Mouse (Mus musculus): ENCODE measurements around the gene Mtx1. TPM values are rescaled to one million over a fixed set of nuclear protein-coding genes. Genes with fewer than 3 reads are reported as not detected.

Mtx1 gene
- total RNA-seq, 2 experiments from 2014 or later = 60.3 to 61.5 TPM

- DNase-seq = peak; percentile 96 to 97
Observed at GRCm38 (mm10) chr3:89213803-89214530, 12.9 kb downstream of the Mtx1 start.

GRCm38 (mm10) chr3:89210731-89211130, 16.2 kb downstream of the Mtx1 start:
- peak in 1 of 2 experiments; percentile 50 for DNase-seq

GRCm38 (mm10) chr3:89210162-89210561, 16.7 kb downstream of the Mtx1 start:
- no peak for DNase-seq

DNA sequence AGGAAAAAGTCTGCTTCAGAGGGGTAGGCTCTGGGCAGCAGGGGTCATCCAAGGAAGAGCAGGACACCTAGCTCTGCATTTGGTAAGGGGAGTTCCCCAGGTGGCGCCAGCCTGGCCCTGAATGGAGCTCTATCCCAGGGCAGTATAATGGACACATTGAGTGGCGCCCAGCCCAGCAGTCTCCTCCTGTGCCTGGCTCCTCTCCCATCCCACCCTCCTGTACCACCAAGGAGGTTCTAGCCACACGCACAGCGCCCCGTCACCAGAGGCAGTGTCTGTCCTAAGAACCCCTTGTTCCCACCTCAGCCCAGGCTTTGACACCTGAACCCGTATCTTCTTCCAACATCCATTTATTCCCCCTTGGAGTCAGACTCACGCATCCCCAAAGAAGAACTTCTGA, 17.2 kb downstream of the Mtx1 start:
- no peak for DNase-seq

DNA sequence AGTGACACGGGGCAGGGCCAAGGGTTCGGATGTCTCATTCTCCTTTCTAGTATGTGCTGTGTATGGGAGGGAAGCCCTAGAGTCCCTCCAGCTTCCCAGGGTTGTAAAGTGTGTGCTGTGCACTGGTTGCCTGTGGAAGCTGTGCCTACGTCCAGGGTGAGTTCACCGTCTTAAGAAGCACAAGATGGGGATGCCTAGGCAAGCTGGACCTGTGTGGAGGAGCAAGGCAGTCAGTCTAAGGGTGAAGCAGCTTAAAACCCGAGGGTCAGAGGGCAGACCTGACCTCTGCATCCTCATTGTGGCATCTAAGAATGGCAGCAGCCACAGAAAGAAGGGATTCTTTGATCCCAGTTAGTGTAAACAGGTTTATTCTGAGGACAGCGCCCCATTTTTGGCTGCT, 18.2 kb downstream of the Mtx1 start:
- DNase-seq = no peak

DNA sequence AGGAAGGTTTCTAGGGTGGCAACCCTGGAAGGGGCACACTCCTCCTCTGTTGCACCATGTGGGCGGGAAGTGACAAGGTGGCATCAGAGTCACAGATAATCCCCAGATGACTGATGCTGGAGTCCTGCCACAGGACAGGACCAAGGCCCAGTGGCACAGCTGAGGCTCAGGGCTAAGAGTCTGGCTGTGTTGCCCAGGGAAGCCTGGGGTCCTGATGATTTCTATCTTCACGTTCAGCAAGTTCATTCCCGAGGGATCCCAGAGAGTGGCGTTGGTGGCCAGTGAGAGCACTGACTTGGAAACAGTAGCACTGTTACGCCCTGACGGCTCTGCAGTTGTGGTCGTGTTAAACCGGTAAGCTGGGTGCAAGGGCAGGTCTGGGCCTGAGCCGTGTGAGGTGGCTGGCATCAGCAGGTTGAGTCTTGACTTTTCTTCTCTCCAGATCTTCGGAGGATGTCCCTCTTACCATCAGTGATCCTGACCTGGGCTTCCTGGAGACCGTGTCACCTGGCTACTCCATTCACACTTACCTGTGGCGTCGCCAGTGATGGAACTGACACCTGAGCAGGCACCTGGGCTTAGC, 18.7 kb downstream of the Mtx1 start:
- no peak for DNase-seq

DNA sequence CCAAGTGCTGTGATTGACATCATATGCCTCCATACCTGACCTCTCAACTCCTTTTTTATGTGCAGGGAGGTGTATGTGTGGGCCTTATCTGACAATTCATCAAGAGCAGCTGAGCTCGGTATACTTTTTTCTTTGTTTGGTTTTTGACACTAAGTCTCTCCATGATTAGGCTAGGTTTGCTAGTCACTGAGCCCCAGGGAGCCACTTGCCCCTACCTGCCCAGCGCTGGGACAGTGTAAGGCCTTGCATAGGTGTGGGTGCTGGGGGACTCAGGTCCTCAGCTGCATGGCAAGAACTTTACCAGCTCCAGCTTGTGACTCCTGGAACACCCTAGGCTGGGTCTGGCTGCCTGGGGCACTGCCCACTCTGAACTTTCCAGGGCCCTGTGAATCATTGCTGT, 20.2 kb downstream of the Mtx1 start:
- no peak for DNase-seq

GRCm38 (mm10) chr3:89206079-89206478, 20.8 kb downstream of the Mtx1 start:
- DNase-seq = no peak

DNA sequence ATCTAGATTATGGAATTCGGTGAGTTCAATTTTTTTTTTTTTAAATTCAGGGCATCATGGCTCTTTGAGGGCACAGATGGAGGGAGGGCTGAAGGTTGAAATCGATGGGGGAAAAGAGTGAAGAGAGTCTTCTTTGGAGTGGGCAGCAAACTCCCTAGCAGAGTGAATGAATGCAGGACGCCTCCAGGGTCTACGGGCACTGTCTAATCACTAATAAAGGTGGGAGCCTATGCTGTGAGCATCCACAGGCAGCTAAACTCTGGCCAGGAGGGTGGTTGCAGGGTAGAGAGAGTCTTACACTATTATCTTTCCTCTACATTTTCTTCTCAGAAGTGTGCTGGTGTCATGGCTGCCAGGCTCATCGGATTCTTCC, 23.8 kb downstream of the Mtx1 start:
- no peak for DNase-seq

DNA sequence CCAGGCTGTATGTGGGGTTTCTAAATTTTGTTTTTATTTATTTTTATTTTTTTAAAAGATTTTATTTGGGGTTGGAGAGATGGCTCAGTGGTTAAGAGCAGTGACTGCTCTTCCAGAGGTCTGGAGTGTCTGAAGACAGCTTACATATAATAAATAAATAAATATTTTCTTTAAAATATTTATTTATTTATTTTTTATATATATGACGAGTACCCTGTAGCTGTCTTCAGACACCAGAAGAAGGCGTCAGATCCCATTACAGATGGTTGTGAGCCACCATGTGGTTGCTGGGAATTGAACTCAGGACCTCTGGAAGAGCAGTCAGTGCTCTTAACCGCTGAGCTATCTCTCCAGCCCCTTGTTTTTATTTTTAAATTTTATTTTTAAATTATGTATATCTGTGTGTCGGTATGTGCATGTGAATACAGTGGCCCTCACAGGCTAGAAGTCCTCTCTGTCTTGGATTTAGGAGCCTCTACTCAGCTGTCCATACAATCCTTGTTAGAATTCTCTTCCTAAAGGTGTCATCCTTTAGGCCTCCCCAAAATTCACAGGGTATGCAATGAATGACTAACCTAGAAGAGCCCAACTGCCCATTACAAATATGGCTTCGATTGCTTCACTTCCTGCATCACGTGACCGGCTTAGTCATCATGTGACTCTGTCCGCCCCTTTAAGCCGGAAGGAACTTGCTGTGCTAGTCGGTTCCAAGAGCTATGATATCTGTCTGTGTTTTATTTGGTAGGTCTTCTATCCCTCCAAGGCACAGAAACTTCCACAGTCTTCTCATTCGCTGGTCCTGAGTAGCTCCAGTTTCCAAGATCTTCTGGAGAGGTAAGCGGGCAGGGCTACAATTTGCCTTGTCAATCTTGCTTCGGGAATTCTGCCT, 24.4 kb downstream of the Mtx1 start, which contains the start of gene Gba:
Gene Gba (plus strand): TSS at position 676 of the 889 bp plus-strand sequence.
- DNase-seq = peak; percentile 89 to 95

DNA sequence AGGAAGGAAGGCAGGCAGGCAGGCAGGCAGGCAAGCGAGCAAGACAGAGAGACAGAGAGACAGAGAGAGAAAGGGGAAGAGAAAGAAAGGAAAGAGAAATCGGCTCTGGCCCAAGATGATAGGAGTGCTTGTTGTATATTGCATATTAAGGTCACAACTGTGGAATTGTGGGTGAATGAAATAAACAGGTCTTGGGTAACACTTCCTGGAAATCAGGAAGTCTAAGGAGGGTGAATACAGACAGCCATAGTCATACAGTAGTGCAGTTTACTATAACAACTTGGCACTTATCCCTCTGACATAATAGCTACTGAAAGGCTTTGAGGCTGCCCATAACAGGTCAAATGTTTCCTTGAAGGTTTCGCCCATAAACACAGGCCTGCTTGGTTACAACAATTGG, 27.0 kb downstream of the Mtx1 start:
- no peak for DNase-seq

- peak; percentile 91 to 95 for DNase-seq
Observed at GRCm38 (mm10) chr3:89195979-89196877, 30.7 kb downstream of the Mtx1 start.

DNA sequence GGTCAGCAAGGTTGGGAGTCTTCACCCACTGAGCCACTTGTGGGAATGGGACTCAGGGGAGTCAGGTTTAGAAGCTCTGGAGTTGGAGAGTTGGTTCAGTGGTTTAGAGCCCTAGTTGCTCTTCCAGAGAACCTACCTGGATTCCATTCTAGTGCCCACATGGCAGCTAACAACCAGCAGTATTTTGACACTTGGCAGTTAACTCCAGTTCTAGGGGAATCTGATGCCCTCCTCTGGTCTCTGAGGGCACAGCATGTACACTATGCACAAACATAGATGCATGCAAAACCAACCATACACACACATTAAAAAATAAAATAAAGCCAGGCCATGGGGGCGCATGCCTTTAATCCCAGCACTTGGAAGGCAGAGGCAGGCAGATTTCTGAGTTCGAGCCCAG, 33.0 kb downstream of the Mtx1 start:
- DNase-seq = no peak

- no peak for DNase-seq
Observed at GRCm38 (mm10) chr3:89193351-89193750, 33.5 kb downstream of the Mtx1 start.

DNA sequence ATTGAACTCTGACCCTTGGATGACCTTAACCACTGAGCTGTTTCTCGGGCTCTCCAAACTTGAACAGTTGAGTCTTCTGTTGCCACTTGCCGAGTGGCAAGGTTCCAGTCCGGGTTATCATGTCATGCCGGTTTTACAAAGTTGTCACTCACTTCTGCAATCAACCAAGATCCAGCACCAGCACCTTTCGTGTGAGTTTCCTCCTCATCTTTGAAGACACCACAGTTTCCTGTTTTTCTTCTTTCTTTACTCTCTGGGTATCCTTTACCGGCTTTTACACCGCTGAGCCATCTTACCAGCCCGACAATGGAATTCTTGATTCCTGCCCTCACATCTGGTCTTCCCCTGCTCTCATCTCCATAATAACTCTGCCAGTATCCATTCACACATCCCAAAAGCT, 36.5 kb downstream of the Mtx1 start:
- no peak for DNase-seq

DNA sequence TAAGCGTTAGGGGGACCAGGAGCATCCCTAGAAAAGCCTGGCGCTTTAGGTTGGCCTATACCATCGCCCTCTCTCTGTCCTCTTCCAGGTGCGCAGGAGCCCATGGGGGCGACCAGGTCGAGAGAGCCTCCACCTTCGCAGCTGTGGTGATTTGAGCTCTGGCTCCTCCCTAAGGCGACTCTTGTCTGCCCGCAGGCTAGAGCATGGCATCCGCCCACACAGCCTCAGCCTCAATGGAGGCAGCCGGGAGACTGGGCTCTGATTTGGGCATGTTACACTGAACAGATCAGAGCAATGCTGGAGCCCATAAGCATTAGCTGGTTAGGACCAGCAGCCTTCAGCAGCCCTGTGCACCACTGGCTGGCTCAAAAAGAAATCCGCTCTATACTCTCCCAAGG, 38.4 kb downstream of the Mtx1 start:
- DNase-seq = no peak

DNA sequence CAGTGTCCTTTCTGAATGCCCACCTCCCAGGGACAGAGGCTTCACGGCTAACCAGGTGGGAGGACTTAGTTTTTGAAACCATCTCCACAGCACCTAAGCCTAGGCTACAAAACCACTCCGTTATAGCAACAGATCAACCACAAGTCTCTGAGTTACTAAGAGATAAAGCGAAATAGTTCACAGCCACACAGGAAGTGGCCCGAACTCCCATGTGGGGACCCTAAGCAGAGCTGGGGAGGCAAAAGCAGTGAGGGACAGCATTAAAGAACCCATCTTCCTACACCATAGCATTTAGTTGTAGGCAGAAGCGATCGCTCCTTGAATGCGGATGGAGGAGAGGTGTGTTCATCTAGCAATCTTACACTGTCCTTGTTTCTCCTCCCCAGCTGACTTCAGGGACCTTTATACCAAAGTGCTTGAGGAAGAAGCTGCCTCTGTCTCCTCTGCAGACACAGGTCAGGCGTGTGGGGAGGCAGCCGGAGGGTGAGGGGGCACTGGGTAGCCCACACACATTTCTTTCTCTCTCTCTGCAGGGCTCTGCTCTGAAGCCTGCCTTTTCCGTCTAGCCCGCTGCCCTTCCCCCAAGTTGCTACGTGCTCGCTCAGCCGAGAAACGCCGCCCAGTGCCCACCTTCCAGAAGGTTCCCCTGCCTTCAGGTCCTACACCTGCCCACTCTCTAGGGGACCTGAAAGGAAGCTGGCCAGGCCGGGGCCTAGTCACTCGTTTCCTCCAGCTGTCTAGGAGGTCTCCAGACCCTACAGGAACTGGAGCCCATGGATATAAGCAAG, 39.0 kb downstream of the Mtx1 start:
- DNase-seq = no peak

DNA sequence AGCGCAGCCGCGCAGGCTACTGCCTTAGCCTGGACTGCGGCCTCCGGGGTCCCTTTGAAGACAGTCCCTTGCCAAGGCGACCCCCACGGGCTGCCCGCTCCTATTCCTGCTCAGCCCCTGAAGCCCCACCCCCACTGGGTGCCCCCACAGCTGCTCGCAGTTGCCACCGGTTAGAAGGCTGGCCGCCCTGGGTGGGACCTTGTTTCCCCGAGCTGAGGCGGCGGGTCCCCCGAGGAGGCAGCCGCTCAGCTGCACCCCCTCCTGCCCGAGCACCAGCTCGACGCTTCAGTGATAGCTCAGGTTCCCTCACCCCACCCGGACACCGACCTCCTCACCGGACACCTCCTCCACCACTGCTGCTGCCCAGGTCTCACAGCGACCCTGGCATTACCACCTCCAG, 39.7 kb downstream of the Mtx1 start:
- no peak for DNase-seq

DNA sequence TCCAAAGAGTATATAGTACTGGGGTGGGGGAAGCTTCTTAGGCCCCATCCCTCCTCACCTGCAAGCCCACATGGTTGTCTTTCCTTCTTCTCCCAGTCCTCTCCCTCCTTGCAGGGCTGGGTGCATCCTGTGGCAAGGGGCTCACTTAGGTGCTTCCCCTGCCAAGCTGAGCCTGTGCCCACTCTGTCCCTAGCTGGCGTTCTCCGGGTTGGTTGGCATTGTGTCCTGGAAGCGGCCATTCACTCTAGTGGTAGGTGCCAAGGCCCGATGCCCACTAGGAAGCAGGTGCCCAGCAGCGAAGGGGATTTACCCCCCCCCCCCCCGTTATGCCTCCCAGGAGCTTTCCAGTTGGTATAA, 43.0 kb downstream of the Mtx1 start:
- no peak for DNase-seq

GRCm38 (mm10) chr3:89183058-89183958, 43.6 kb downstream of the Mtx1 start, which contains the start of gene Fam189b:
Gene Fam189b (plus strand): TSS chr3:89183143.
- DNase-seq = peak; percentile 87 to 91

All from heart, adult 18-20 months (tissue).